Mouse (Mus musculus) neural tube, embryonic 14.5 days (tissue): ENCODE data around the gene Irgc1. TPM values are rescaled to one million over a fixed set of nuclear protein-coding genes. Genes with fewer than 3 reads are reported as not detected.

Experiments
- ATAC-seq: fragments of 200-750 bp; cut with Nextera tagmentation; 2 replicates; pipeline ENCODE4 v1.8.0; 2017; ENCODE audit warnings: low read depth, mild to moderate bottlenecking, moderate TSS enrichment, moderate library complexity
- H3K27ac ChIP-seq: fragments of 300-500 bp; sonication (generic); 2 replicates; pipeline ENCODE4 v1.5.1; 2014; ENCODE audit warnings: low read depth, mild to moderate bottlenecking, control low read depth, low read length, moderate library complexity, mixed read lengths
- H3K27me3 ChIP-seq: fragments of 300-500 bp; sonication (generic); 2 replicates; pipeline ENCODE4 v1.6.1; 2014; ENCODE audit warnings: low read length; ENCODE audit not compliant: control insufficient read depth, insufficient read depth
- H3K36me3 ChIP-seq: fragments of 300-500 bp; sonication (generic); 2 replicates; pipeline ENCODE4 v1.6.1; 2014; ENCODE audit warnings: low read length, mixed read lengths; ENCODE audit not compliant: control insufficient read depth, insufficient read depth
- H3K4me1 ChIP-seq: fragments of 300-500 bp; sonication (generic); 2 replicates; pipeline ENCODE4 v1.6.1; 2014; ENCODE audit warnings: low read length; ENCODE audit not compliant: control insufficient read depth, insufficient read depth
- H3K4me2 ChIP-seq: fragments of 300-500 bp; sonication (generic); 2 replicates; pipeline ENCODE4 v1.6.1; 2014; ENCODE audit warnings: mild to moderate bottlenecking, low read depth, low read length, control low read depth
- H3K4me3 ChIP-seq: fragments of 300-500 bp; sonication (generic); 2 replicates; pipeline ENCODE4 v1.5.1; 2014; ENCODE audit warnings: low read depth, low read length, control low read depth, mixed read lengths
- H3K9ac ChIP-seq: fragments of 300-500 bp; sonication (generic); replicated peaks from 2 replicates; pipeline ENCODE4 v1.6.1; 2014; ENCODE audit warnings: low read depth, mild to moderate bottlenecking, control low read depth, low read length, mixed read lengths
- H3K9me3 ChIP-seq: fragments of 300-500 bp; sonication (generic); 2 replicates; pipeline ENCODE4 v1.6.1; 2016; ENCODE audit warnings: low read length; ENCODE audit not compliant: control insufficient read depth
- WGBS: fragments of 180-500 bp; shearing (Covaris S2); extraction: QIAGEN DNeasy Blood & Tissue Kit; methylation state at CpG from one replicate; pipeline ENCODE4 v1.1.7; 2014; 5-methylcytosine and 5-hydroxymethylcytosine counted together
- polyA plus RNA-seq: library from polyadenylated mRNA; unstranded; fragments of >200 nt; fragmentation: Nextera tagmentation; extraction: Ambion mirVana; gene quantifications from 2 replicates; pipeline ENCODE4 v1.2.1, GENCODE M21; 2014

The Irgc1 gene
- polyA plus RNA-seq, 1 experiment from 2014 or later: not detected

DNA sequence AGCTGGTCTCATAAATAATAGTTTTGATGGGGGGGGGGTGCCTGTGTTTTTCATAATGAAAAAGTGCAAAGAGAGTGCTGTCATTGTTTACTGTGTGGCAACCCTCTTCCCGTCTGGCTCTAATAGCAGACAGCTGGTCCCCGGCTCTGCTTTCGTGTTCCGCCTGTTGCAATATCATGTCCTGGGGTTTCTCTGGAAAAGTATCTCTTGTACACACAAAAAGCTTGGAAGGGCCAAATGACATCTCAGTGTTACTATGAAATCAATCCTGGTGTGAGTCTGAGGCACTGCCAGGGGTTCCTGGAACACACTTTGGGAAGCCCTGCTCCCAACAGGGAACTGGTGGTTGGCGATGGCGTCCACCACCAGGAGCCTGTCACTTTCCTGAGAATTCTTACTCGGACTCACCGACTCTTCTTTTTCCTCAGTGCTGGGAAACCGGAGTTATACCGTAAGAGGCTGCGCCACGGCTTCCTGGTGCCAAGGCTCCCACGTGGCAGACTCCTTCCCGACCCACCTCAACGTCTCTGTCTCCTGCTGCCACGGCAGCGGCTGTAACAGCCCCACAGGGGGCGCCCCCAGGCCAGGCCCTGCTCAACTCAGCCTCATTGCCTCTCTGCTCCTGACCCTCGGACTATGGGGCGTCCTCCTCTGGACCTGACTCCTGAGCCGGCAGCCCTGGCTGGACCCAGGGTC lies 22.9 kb upstream of the Irgc1 start:
- ATAC-seq: no peak
- Histone ChIP-seq H3K4me2 (no peak overlapping the region), H3K4me1 (0 out of 2 replicates have a peak, but pooled peaks cover 1% of the 10 kb centered on the region), H3K9ac (no peak overlapping the region), H3K27ac (no peak overlapping the region), H3K4me3 (no peak overlapping the region), H3K9me3 (no peaks in the 10 kb centered on the region), H3K27me3 (no peaks in the 10 kb centered on the region), H3K36me3 (no peaks in the 10 kb centered on the region)
- WGBS: 35% methylated on average over 21 of the region's 21 CpGs

- no peaks in the 10 kb centered on the region for H3K4me1 ChIP-seq
- ATAC-seq: peak; percentile 42; the same call in 1 of the 2 replicates
- H3K9ac ChIP-seq: no peak overlapping the region
- WGBS: 34% methylated on average over 10 of the region's 10 CpGs
- H3K4me3 ChIP-seq: no peak overlapping the region
- H3K27ac ChIP-seq: no peak overlapping the region
- no peaks in the 10 kb centered on the region for H3K9me3 ChIP-seq
- no peaks in the 10 kb centered on the region for H3K27me3 ChIP-seq
- H3K4me2 ChIP-seq: no peak overlapping the region
- no peaks in the 10 kb centered on the region for H3K36me3 ChIP-seq
Observed at GRCm38 (mm10) chr7:24473913-24474529, 21.9 kb upstream of the Irgc1 start.

DNA sequence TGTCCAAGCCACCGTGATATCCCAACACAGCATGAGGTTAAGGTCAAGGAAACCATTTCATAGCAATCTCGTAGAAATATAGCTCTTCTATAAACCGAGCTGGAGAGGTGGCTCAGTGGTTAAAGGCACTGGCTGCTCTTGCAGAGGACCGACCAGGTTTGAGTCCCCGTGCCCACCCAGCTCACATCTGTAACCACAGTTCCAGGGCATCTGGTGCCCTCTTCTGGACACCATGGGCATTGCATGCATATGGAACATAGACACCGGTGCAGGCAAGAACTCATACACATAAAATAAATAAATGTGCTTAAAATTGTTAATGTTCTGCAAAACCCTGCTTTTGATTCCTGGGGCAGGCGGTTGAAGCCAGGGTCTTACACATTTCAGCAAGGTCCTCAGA lies 20.8 kb upstream of the Irgc1 start:
- ATAC-seq: no peak
- Histone ChIP-seq H3K36me3 (no peaks in the 10 kb centered on the region), H3K4me3 (no peak overlapping the region), H3K9ac (no peak overlapping the region), H3K4me1 (no peaks in the 10 kb centered on the region), H3K27ac (no peak overlapping the region), H3K27me3 (no peaks in the 10 kb centered on the region), H3K4me2 (no peak overlapping the region), H3K9me3 (no peaks in the 10 kb centered on the region)
- 80% methylated on average over 7 of the region's 7 CpGs for WGBS

GRCm38 (mm10) chr7:24472442-24472841 lies 20.3 kb upstream of the Irgc1 start:
- ATAC-seq: no peak
- Histone ChIP-seq H3K4me1 (no peaks in the 10 kb centered on the region), H3K9me3 (no peaks in the 10 kb centered on the region), H3K4me3 (no peak overlapping the region), H3K27me3 (no peaks in the 10 kb centered on the region), H3K27ac (no peak overlapping the region), H3K9ac (no peak overlapping the region), H3K36me3 (no peaks in the 10 kb centered on the region), H3K4me2 (no peak overlapping the region)
- WGBS: 75% methylated on average over 6 of the region's 6 CpGs

- no peak overlapping the region for H3K4me2 ChIP-seq
- WGBS: 97% methylated on average over 7 of the region's 7 CpGs
- no peaks in the 10 kb centered on the region for H3K4me1 ChIP-seq
- H3K27ac ChIP-seq: no peak overlapping the region
- no peaks in the 10 kb centered on the region for H3K27me3 ChIP-seq
- H3K4me3 ChIP-seq: no peak overlapping the region
- no peak overlapping the region for H3K9ac ChIP-seq
- no peaks in the 10 kb centered on the region for H3K36me3 ChIP-seq
- ATAC-seq: no peak
- no peaks in the 10 kb centered on the region for H3K9me3 ChIP-seq
Observed at GRCm38 (mm10) chr7:24470356-24470755, 18.3 kb upstream of the Irgc1 start.

GRCm38 (mm10) chr7:24469126-24469525 lies 17.0 kb upstream of the Irgc1 start:
- WGBS: 93% methylated on average over 3 of the region's 3 CpGs
- Histone ChIP-seq H3K4me2 (no peak overlapping the region), H3K27ac (no peak overlapping the region), H3K9me3 (no peaks in the 10 kb centered on the region), H3K27me3 (no peaks in the 10 kb centered on the region), H3K9ac (no peak overlapping the region), H3K4me3 (no peak overlapping the region), H3K4me1 (no peaks in the 10 kb centered on the region), H3K36me3 (no peaks in the 10 kb centered on the region)
- ATAC-seq: no peak

DNA sequence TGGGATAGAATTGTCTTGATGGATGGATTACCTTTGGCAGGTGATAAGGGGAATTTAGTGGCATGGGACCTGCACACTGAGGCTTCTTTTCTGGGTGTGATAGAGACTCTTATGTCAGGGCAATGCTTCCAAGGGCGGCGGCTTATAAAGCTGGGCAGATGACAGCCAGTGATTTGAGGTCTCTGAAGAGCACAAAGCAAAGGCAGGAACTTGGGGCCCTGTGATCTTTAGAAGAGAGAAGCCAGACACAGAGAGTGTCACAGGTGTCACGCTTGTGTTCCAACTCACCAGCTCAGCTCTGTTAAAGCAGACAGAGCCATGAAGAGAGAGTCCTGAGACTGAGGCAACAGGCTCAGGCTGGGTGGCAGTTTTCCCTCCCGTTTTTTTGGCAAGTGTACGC lies 15.8 kb upstream of the Irgc1 start:
- no peaks in the 10 kb centered on the region for H3K27me3 ChIP-seq
- no peak for ATAC-seq
- no peaks in the 10 kb centered on the region for H3K4me1 ChIP-seq
- H3K4me2 ChIP-seq: no peak overlapping the region
- H3K36me3 ChIP-seq: no peaks in the 10 kb centered on the region
- no peak overlapping the region for H3K9ac ChIP-seq
- H3K9me3 ChIP-seq: no peaks in the 10 kb centered on the region
- 80% methylated on average over 5 of the region's 5 CpGs for WGBS
- H3K27ac ChIP-seq: no peak overlapping the region
- H3K4me3 ChIP-seq: no peak overlapping the region

- no peak overlapping the region for H3K27ac ChIP-seq
- 93% methylated on average over 6 of the region's 6 CpGs for WGBS
Observed at GRCm38 (mm10) chr7:24466835-24467234, 14.7 kb upstream of the Irgc1 start.

More at GRCm38 (mm10) chr7:24466835-24467234, 14.7 kb upstream of the Irgc1 start:
- Histone ChIP-seq H3K36me3 (no peaks in the 10 kb centered on the region), H3K9me3 (no peaks in the 10 kb centered on the region), H3K4me3 (no peak overlapping the region), H3K9ac (no peak overlapping the region), H3K4me2 (no peak overlapping the region), H3K27me3 (no peaks in the 10 kb centered on the region), H3K4me1 (no peaks in the 10 kb centered on the region)
- no peak for ATAC-seq
